Mouse (Mus musculus) bone marrow, adult 2 months (tissue): Measurements from ENCODE around the gene Map2k6. TPM values are rescaled to one million over a fixed set of nuclear protein-coding genes. Genes with fewer than 3 reads are reported as not detected.

Source experiments
- H3K27ac ChIP-seq: fragments of 200-500 bp; 2 replicates; pipeline ENCODE4 v1.5.1; 2012; ENCODE audit warnings: low read depth, mild to moderate bottlenecking, control low read depth, inconsistent platforms, low read length; ENCODE audit not compliant: control insufficient read depth, poor library complexity, insufficient read depth
- H3K4me1 ChIP-seq: fragments of 200-500 bp; 2 replicates; pipeline ENCODE4 v1.6.1; 2011; ENCODE audit warnings: low read length; ENCODE audit not compliant: control insufficient read depth, insufficient read depth
- H3K4me3 ChIP-seq: fragments of 200-500 bp; replicated peaks from 2 replicates; pipeline ENCODE3; 2011; ENCODE audit warnings: mild to moderate bottlenecking, low read depth, low read length, control low read depth; ENCODE audit not compliant: control insufficient read depth
- CTCF ChIP-seq: fragments of 200-500 bp; IDR thresholded peaks from 2 replicates; pipeline ENCODE4 v1.5.1; 2011; ENCODE audit warnings: low read length, control low read depth; ENCODE audit not compliant: control insufficient read depth, insufficient read depth
- POLR2A ChIP-seq: fragments of 200-500 bp; IDR thresholded peaks from 2 replicates; pipeline ENCODE4 v1.6.1; 2011; ENCODE audit warnings: low read depth, mild to moderate bottlenecking, control low read depth, low read length, borderline replicate concordance; ENCODE audit not compliant: control insufficient read depth
- WGBS: fragments of 180-500 bp; shearing (Covaris S2); methylation state at CpG from one replicate; pipeline ENCODE4 v1.1.7; 2018; 5-methylcytosine and 5-hydroxymethylcytosine counted together
- polyA plus RNA-seq: library from polyadenylated mRNA; stranded (reverse); fragments of >200 nt; gene quantifications from 2 replicates; pipeline ENCODE4 v1.2.4, GENCODE M21; 2011; ENCODE audit warnings: low replicate concordance; ENCODE audit not compliant: missing spikeins, insufficient read depth, insufficient read length

Map2k6 gene
- polyA plus RNA-seq, 1 experiment: 6.0 TPM

DNA sequence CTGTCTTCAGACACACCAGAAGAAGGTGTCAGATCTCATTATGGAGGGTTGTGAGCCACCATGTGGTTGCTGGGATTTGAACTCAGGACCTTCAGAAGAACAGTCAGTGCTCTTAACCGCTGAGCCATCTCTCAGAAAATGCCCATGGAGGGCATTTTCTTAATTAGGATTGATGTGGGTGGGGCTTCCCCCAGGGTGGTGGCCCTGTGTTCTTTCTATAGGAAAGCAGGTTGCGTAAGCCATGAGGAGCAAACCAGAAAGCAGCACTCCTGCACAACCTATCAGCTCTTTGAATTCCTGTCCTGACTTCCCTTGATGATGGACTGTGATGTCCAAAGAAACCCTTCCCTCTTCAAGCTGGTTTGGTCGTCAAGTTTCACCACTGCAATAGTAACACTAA, 39.2 kb downstream of the Map2k6 start:
- Histone ChIP-seq H3K4me1 (no peaks in the 10 kb centered on the region), H3K27ac (no peak overlapping the region), H3K4me3 (no peak overlapping the region)
- WGBS: 74% methylated on average over 3 of the region's 3 CpGs
- TF ChIP-seq CTCF (no peak), POLR2A (no peak)

DNA sequence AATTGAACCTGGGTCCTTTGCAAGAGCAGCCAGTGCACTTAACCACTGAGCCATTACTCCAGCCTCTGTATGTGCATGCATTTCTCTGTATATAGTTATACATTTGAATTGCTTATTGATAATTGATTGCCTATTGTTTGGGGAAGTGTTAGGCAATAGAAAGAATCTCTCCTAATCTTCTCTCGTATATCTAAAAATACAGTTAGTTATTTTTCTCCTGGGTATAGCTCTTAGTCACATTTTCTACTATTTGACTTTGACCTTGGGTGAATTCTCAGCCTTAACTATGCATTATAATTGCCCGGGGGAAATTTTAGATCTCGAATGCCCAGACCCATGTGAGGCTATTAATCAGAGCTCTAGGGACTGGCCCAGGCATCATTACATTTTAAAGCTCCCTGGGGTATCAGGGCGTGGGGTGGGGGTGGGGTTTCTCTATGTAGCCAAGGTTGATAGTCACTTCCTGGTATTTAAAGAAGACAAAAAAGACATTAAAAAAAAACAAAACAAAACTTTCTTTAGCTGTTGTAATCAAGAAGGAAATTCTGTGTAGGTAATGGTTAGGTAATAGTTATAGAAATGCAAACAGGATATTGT, 39.9 kb downstream of the Map2k6 start:
- Histone ChIP-seq H3K4me1 (no peaks in the 10 kb centered on the region), H3K27ac (no peak overlapping the region), H3K4me3 (no peak overlapping the region)
- WGBS: 42% methylated on average over 4 of the region's 4 CpGs
- TF ChIP-seq POLR2A (no peak), CTCF (no peak)

DNA sequence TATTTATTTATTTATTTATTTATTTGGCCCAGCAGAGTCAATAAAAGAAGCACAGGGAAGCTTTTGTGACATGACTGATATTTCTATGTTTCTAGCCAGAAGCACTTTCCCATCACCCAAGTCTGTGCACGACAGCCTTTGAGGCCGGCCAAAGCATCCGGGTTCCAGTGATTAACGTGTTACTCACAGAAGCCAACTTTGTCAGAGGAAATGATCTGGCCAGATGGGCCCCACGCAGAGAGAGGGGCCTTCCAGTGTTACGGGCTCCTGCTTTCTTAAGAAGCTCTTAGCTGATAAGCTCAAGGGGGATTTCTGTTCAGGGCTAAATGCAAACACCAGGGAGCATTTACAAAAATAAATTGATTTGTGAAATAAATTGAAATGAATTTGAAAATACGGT, 40.4 kb downstream of the Map2k6 start:
- 22% methylated on average over 7 of the region's 7 CpGs for WGBS
- H3K4me3 ChIP-seq: no peak overlapping the region
- no peaks in the 10 kb centered on the region for H3K4me1 ChIP-seq
- no peak overlapping the region for H3K27ac ChIP-seq
- TF ChIP-seq CTCF: no peak
- no peak for TF ChIP-seq POLR2A

DNA sequence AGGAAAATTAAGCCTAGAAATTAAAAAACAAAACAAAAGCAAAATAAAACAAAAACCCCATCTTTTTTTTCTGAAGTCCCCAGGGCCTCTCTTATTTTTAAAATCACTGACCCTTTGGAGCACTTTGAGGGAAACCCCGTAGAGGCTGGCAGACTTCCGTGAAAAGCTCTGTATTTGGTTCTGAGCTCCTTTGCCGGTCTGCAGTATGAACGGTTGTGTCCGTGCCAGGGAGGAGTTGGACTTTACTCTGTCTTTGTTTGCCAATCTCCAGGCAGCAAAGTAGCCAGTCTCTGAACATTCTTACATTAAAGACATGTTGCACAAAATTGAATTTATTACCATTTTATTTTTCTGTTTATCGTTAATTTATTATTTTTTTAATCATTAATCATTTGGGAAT, 45.7 kb downstream of the Map2k6 start:
- TF ChIP-seq POLR2A (no peak), CTCF (no peak)
- H3K27ac ChIP-seq: no peak overlapping the region
- H3K4me3 ChIP-seq: no peak overlapping the region
- peaks cover 3% of the 10 kb centered on the region for H3K4me1 ChIP-seq
- 91% methylated on average over 6 of the region's 6 CpGs for whole genome bisulfite sequencing

DNA sequence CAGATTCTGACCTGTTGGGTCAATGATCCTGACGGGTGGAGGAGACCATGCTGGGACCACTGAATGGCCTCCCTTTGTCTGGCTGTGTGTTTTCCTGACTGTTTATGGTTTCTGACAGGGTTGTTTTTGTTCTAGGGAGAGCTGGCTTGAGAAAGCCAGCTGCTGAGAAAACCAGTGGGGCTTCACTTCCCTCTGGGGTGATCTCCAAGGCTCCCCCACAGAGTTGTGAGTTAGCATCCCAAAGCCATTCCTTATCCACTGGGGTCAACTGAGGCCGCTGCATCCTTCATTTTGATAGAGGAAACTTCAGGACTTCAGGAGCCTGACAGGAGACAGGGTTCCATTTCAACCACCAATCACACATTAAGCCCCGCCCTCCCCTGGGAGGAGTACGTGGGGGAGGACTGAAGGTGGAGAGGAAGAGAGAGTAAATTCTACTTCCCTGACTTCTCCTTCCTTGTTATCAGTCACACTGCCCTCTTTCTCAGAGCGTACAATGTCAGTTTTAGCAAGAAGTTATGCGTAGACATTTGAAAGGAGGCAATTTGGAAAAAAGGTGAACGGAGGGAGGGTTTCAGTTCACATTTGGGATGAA, 49.3 kb downstream of the Map2k6 start:
- H3K27ac ChIP-seq: peak overlapping the region; percentile 22
- no peak for TF ChIP-seq POLR2A
- 17% methylated on average over 7 of the region's 7 CpGs for WGBS
- H3K4me3 ChIP-seq: peak overlapping the region; percentile 4
- H3K4me1 ChIP-seq: peaks cover 3% of the 10 kb centered on the region

DNA sequence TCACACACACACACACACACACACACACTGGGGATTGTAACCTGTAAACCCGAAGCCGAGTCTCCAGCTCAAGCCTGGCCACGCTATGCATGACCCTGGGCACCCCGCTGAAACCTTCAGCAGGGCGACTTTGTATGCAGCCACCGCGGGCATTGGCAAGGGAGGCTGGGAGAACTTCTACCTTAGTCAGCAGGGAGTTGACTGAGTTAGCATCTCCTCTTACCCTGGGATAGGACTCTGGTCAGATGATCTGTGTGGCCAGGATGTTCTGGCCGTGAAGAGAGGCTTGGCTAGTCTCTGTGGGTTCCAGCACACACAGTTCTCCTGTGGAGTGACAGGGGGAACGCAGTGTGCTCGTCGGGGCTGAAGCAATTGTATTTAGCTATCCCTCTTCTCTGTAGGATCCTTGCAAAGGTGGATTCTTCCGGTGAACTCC, 49.8 kb downstream of the Map2k6 start:
- 29% methylated on average over 12 of the region's 12 CpGs for WGBS
- Histone ChIP-seq H3K4me1 (peaks cover 5% of the 10 kb centered on the region), H3K27ac (peak overlapping the region; percentile 21; the same call in 1 of the 2 replicates), H3K4me3 (peak overlapping the region; percentile 4)
- TF ChIP-seq CTCF: no peak
- TF ChIP-seq POLR2A: no peak

DNA sequence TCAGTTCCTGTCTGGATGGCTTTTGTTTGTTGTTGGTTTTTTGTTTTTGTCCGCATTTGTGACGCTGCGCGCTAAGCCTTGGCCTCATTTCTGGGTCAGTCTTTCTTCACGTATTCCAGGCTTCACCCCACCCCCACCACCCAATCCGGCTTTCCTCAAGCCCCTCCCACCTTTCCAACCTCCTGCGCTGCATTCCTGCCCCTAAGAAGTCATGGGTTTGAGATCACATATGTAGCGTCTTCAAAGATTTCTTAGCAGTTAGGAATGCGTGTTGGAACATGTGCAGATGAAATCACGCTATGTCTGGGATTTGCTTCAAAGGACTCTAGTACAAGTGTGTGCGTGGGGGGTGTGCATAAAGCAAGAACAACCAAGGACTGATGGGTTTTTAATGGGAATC, 50.3 kb downstream of the Map2k6 start:
- no peak for TF ChIP-seq CTCF
- no peak for TF ChIP-seq POLR2A
- Histone ChIP-seq H3K4me1 (peaks cover 5% of the 10 kb centered on the region), H3K27ac (no peak overlapping the region), H3K4me3 (no peak overlapping the region)
- 92% methylated on average over 11 of the region's 11 CpGs for WGBS

DNA sequence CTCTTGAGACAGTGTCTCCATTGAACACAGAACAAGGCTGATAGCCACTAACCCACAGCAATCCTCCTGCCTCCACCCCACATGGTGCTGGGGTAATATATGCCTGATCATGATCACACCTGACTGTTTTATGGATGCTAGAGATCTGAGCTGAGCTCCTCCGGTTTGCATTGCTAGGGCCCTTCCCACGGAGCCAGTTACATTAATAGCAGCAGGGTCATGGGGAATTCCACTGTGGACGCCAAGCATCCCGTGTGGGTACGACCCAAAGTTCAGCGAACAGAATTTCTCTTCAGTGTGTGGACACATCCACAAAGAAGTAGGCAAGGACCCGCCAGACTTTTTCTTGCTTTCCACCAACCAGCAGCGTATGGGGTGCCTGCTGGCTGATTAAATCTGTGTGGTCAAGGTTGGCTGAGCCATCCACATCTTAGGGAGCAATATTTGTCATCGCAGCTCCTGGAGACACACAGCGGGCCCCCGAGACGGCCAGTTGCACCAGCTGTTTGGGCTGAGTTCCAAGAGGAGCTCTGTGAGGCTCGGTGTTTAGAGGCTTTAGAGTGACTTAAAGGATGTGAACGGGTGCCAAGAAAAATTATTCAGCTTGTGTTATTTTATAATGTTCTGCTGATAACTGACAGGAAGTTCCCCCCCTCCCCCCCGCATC, 51.3 kb downstream of the Map2k6 start:
- Histone ChIP-seq H3K4me1 (peaks cover 5% of the 10 kb centered on the region), H3K4me3 (no peak overlapping the region), H3K27ac (no peak overlapping the region)
- TF ChIP-seq CTCF (no peak), POLR2A (no peak)
- 10% methylated on average over 15 of the region's 15 CpGs for WGBS
